Mouse (Mus musculus): ENCODE data around the gene Gm44503. TPM values are rescaled to one million over a fixed set of nuclear protein-coding genes. Genes with fewer than 3 reads are reported as not detected.

Gm44503 gene
- polyA plus RNA-seq, 2 experiments: not detected

- H3K27me3 ChIP-seq (ENCODE audit: control insufficient read depth, insufficient read depth, low read length): no peaks in the 10 kb centered on the region
- H3K4me3 ChIP-seq (ENCODE audit: insufficient read depth in 1 of 2, low read depth in 2 of 2, low read length in 2 of 2): peak overlapping the region; percentile 53 to 59
- TF ChIP-seq EP300 (IDR thresholded peaks at IDR 0.05; ENCODE audit: low read depth) (no peak), CTCF (IDR thresholded peaks at IDR 0.05; ENCODE audit: low read depth) (no peak)
- WGBS (ENCODE audit: insufficient replicate concordance): 7% methylated on average over 7 of the region's 7 CpGs
- peak overlapping the region; percentile 66 for H3K4me2 ChIP-seq (ENCODE audit: low read depth)
- peak overlapping the region; percentile 4; the same call in 1 of the 2 replicates for H3K9ac ChIP-seq (replicated peaks)
- H3K9me3 ChIP-seq (ENCODE audit: control insufficient read depth, low read length): no peaks in the 10 kb centered on the region
- no peak for ATAC-seq (ENCODE audit: insufficient read depth)
- no peaks in the 10 kb centered on the region for H3K36me3 ChIP-seq (replicated peaks; ENCODE audit: control insufficient read depth, insufficient read depth, low read depth)
- H3K4me1 ChIP-seq (replicated peaks; ENCODE audit: control insufficient read depth in 2 of 2, insufficient read depth in 2 of 2, low read length in 1 of 2): peaks cover 3 to 10% of the 10 kb centered on the region in 2 experiments
- H3K27ac ChIP-seq: no peak overlapping the region
- DNase-seq (ENCODE audit: low read depth in 3 of 3, low spot score in 3 of 3): no peak
These were observed 86.6 kb downstream of the Gm44503 start for GRCm38 (mm10) chr9:73045204-73045603.

GRCm38 (mm10) chr9:73045711-73046110 is 87.1 kb downstream of the Gm44503 start:
- no peak overlapping the region for H3K4me3 ChIP-seq (ENCODE audit: insufficient read depth in 1 of 2, low read depth in 2 of 2, low read length in 2 of 2)
- H3K9ac ChIP-seq (replicated peaks): no peak overlapping the region
- no peak for TF ChIP-seq CTCF (IDR thresholded peaks at IDR 0.05; ENCODE audit: low read depth)
- TF ChIP-seq EP300 (IDR thresholded peaks at IDR 0.05; ENCODE audit: low read depth): no peak
- H3K4me2 ChIP-seq (ENCODE audit: low read depth): no peak overlapping the region; the same call in 1 of the 2 replicates
- H3K9me3 ChIP-seq (ENCODE audit: control insufficient read depth, low read length): no peaks in the 10 kb centered on the region
- no peaks in the 10 kb centered on the region for H3K36me3 ChIP-seq (replicated peaks; ENCODE audit: control insufficient read depth, insufficient read depth, low read depth)
- H3K27me3 ChIP-seq (ENCODE audit: control insufficient read depth, insufficient read depth, low read length): no peaks in the 10 kb centered on the region
- peaks cover 0 to 6% of the 10 kb centered on the region in 2 experiments; a peak in 3 of 4 replicates for H3K4me1 ChIP-seq (replicated peaks; ENCODE audit: control insufficient read depth in 2 of 2, insufficient read depth in 2 of 2, low read length in 1 of 2)
- WGBS (ENCODE audit: insufficient replicate concordance): 40% methylated on average over 10 of the region's 10 CpGs
- no peak overlapping the region for H3K27ac ChIP-seq
- ATAC-seq (ENCODE audit: insufficient read depth): no peak
- no peak for DNase-seq (ENCODE audit: low read depth in 3 of 3, low spot score in 3 of 3)

GRCm38 (mm10) chr9:73047906-73048305 is 89.3 kb downstream of the Gm44503 start:
- Histone ChIP-seq H3K4me2 (ENCODE audit: low read depth) (no peak overlapping the region), H3K9ac (replicated peaks) (no peak overlapping the region), H3K4me3 (ENCODE audit: insufficient read depth in 1 of 2, low read depth in 2 of 2, low read length in 2 of 2) (no peak overlapping the region), H3K4me1 (replicated peaks; ENCODE audit: control insufficient read depth in 2 of 2, insufficient read depth in 2 of 2, low read length in 1 of 2) (peaks cover 0 to 4% of the 10 kb centered on the region in 2 experiments; a peak in 3 of 4 replicates), H3K9me3 (ENCODE audit: control insufficient read depth, low read length) (no peaks in the 10 kb centered on the region), H3K27ac (no peak overlapping the region), H3K36me3 (replicated peaks; ENCODE audit: control insufficient read depth, insufficient read depth, low read depth) (no peaks in the 10 kb centered on the region), H3K27me3 (ENCODE audit: control insufficient read depth, insufficient read depth, low read length) (no peaks in the 10 kb centered on the region)
- no peak for DNase-seq (ENCODE audit: low read depth in 3 of 3, low spot score in 3 of 3)
- no peak for ATAC-seq (ENCODE audit: insufficient read depth)
- 58% methylated on average over 2 of the region's 2 CpGs for WGBS (ENCODE audit: insufficient replicate concordance)
- no peak for TF ChIP-seq EP300 (IDR thresholded peaks at IDR 0.05; ENCODE audit: low read depth)
- TF ChIP-seq CTCF (IDR thresholded peaks at IDR 0.05; ENCODE audit: low read depth): no peak

- Histone ChIP-seq H3K9ac (replicated peaks) (no peak overlapping the region), H3K4me1 (replicated peaks; ENCODE audit: control insufficient read depth in 2 of 2, insufficient read depth in 2 of 2, low read length in 1 of 2) (peaks cover 0 to 4% of the 10 kb centered on the region in 2 experiments; a peak in 3 of 4 replicates), H3K4me2 (ENCODE audit: low read depth) (no peak overlapping the region), H3K4me3 (ENCODE audit: insufficient read depth in 1 of 2, low read depth in 2 of 2, low read length in 2 of 2) (no peak overlapping the region), H3K36me3 (replicated peaks; ENCODE audit: control insufficient read depth, insufficient read depth, low read depth) (no peaks in the 10 kb centered on the region), H3K9me3 (ENCODE audit: control insufficient read depth, low read length) (no peaks in the 10 kb centered on the region), H3K27me3 (ENCODE audit: control insufficient read depth, insufficient read depth, low read length) (no peaks in the 10 kb centered on the region), H3K27ac (no peak overlapping the region)
- ATAC-seq (ENCODE audit: insufficient read depth) (no peak), DNase-seq (ENCODE audit: low read depth in 3 of 3, low spot score in 3 of 3) (no peak)
- WGBS (ENCODE audit: insufficient replicate concordance): 23% methylated on average over 4 of the region's 4 CpGs
- TF ChIP-seq CTCF (IDR thresholded peaks at IDR 0.05; ENCODE audit: low read depth) (no peak), EP300 (IDR thresholded peaks at IDR 0.05; ENCODE audit: low read depth) (no peak)
These were observed 90.3 kb downstream of the Gm44503 start for GRCm38 (mm10) chr9:73048927-73049326.

- H3K9ac ChIP-seq (replicated peaks): no peak overlapping the region
- DNase-seq (ENCODE audit: low read depth in 3 of 3, low spot score in 3 of 3) (no peak), ATAC-seq (ENCODE audit: insufficient read depth) (no peak)
- TF ChIP-seq EP300 (IDR thresholded peaks at IDR 0.05; ENCODE audit: low read depth) (no peak), CTCF (IDR thresholded peaks at IDR 0.05; ENCODE audit: low read depth) (no peak)
- H3K4me1 ChIP-seq (replicated peaks; ENCODE audit: control insufficient read depth in 2 of 2, insufficient read depth in 2 of 2, low read length in 1 of 2): peaks cover 0 to 4% of the 10 kb centered on the region in 2 experiments; a peak in 3 of 4 replicates
- no peak overlapping the region for H3K4me2 ChIP-seq (ENCODE audit: low read depth)
- no peaks in the 10 kb centered on the region for H3K36me3 ChIP-seq (replicated peaks; ENCODE audit: control insufficient read depth, insufficient read depth, low read depth)
- no peaks in the 10 kb centered on the region for H3K27me3 ChIP-seq (ENCODE audit: control insufficient read depth, insufficient read depth, low read length)
- 67% methylated on average over 5 of the region's 5 CpGs for WGBS (ENCODE audit: insufficient replicate concordance)
- H3K4me3 ChIP-seq (ENCODE audit: insufficient read depth in 1 of 2, low read depth in 2 of 2, low read length in 2 of 2): no peak overlapping the region
- no peaks in the 10 kb centered on the region for H3K9me3 ChIP-seq (ENCODE audit: control insufficient read depth, low read length)
- H3K27ac ChIP-seq: no peak overlapping the region
These were observed 91.2 kb downstream of the Gm44503 start for GRCm38 (mm10) chr9:73049833-73050232.

Data from liver, embryonic 14.5 days (tissue).